ENCODE assay signal across 9 mouse cellular contexts in the genomic region with DNA sequence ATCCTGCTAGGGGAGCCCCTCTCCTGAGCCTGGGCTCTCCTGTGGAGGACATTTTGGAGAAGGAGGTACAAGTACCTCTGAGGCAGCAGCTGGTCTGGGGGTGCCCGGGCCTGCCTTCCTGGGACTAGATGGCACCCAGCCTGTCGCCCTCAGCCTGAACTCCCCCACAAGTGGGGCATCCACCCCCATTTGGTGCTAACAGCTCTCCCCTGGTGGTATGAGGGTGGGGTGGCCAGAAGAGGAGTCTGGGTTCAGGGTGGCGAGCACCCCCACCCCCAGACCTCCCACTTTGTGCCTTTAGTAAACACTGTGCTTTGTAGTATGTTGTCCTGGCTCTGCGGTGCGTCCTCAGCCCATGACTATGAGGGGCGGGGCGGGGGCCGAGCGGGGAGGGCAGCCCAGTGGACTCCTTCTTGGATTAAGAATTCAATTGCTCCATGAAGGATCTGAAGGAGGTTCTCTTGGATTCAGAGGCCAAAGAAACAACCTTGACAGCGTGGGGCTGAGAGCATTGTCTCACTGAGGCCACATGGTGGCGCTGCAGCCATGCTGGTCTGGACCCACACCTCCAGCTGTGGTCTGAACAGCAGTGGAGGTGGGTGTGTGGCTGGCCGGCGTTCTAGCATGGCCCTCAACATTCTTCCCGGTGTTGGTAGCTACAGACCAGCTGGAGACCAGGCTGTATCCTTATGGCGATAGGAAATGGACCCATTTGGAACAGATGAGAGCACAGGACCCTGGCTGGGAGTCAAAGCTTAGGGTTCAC. TPM values are rescaled to one million over a fixed set of nuclear protein-coding genes. Genes with fewer than 3 reads are reported as not detected.
DNase-seq lines count a peak whose midpoint lies in the region; ATAC-seq and TF ChIP-seq lines count a peak whose summit lies in the region.
"Had no signal": no experiment of that assay in that cellular context is flagged by ENCODE, and none has a peak within 500 bp of the region (broad histone marks: within the 10 kb centered on the region; RNA-seq: fewer than 3 reads in every experiment).

No protein-coding gene starts in this region.

- H3K4me3 ChIP-seq in cortical plate, adult 2 months (ENCODE audit: insufficient read depth, low read length): no peak overlapping the region
- H3K4me3 ChIP-seq in liver, embryonic 16.5 days (ENCODE audit: low read depth, low read length): no peak overlapping the region
- no peak overlapping the region for H3K4me3 ChIP-seq in neural tube, embryonic 12.5 days
- no peak overlapping the region for H3K4me3 ChIP-seq in testis, adult 2 months (ENCODE audit: control insufficient read depth, low read depth, low read length)
- H3K4me3 ChIP-seq: erythroblast, embryonic 14.5 days had no signal

- TF ChIP-seq POLR2A in cortical plate, adult 2 months (IDR thresholded peaks at IDR 0.05; ENCODE audit: extremely low read depth, insufficient read depth, low read length): no peak
- TF ChIP-seq POLR2A in testis, adult 2 months (IDR thresholded peaks at IDR 0.05; ENCODE audit: control insufficient read depth, low read depth, low read length): no peak

- peak; percentile 52 for DNase-seq in urinary bladder, adult 2 months (ENCODE audit: low spot score)
- DNase-seq in urinary bladder, postnatal 10 days (ENCODE audit: low spot score): no peak
- peak; percentile 68 for DNase-seq in kidney, adult 18-20 months

- no peak overlapping the region for H3K9ac ChIP-seq in liver, embryonic 16.5 days (ENCODE audit: low read depth, low read length)
- H3K9ac ChIP-seq in neural tube, embryonic 12.5 days: no peak overlapping the region

- ATAC-seq in granulocyte monocyte progenitor cell, adult 5-6 weeks (replicated peaks; ENCODE audit: poor library complexity, severe bottlenecking): peak; percentile 65
- 0 out of 2 replicates have a peak, but pooled peaks have one; percentile 19 for ATAC-seq in liver, embryonic 16.5 days (ENCODE audit: low read depth)
- ATAC-seq in neural tube, embryonic 12.5 days (ENCODE audit: low FRiP score, low read depth): peak; percentile 30; the same call in 1 of the 2 replicates

- 24% methylated on average over 15 of the region's 15 CpGs for WGBS in liver, embryonic 16.5 days (ENCODE audit: insufficient replicate concordance)
- 21% methylated on average over 15 of the region's 15 CpGs for WGBS in neural tube, embryonic 12.5 days

- H3K27me3 ChIP-seq in liver, embryonic 16.5 days (ENCODE audit: control insufficient read depth, insufficient read depth, low read depth, low read length): no peaks in the 10 kb centered on the region
- H3K27me3 ChIP-seq in neural tube, embryonic 12.5 days (replicated peaks): 0 out of 2 replicates have a peak, but pooled peaks cover 4% of the 10 kb centered on the region
- no peaks in the 10 kb centered on the region for H3K27me3 ChIP-seq in testis, adult 2 months (ENCODE audit: control insufficient read depth, insufficient read depth, low read length)

- H3K9me3 ChIP-seq in liver, embryonic 16.5 days (replicated peaks; ENCODE audit: control insufficient read depth, low read length): no peaks in the 10 kb centered on the region
- H3K9me3 ChIP-seq in neural tube, embryonic 12.5 days: no peaks in the 10 kb centered on the region

- no peak overlapping the region for H3K4me2 ChIP-seq in liver, embryonic 16.5 days (ENCODE audit: low read depth, low read length)
- H3K4me2 ChIP-seq in neural tube, embryonic 12.5 days (replicated peaks): no peak overlapping the region

- H3K36me3 ChIP-seq in liver, embryonic 16.5 days (ENCODE audit: control insufficient read depth, insufficient read depth): no peaks in the 10 kb centered on the region
- H3K36me3 ChIP-seq in neural tube, embryonic 12.5 days: no peaks in the 10 kb centered on the region
- H3K36me3 ChIP-seq in testis, adult 2 months (ENCODE audit: control insufficient read depth, insufficient read depth, low read length): no peaks in the 10 kb centered on the region

- H3K27ac ChIP-seq in cortical plate, adult 2 months (ENCODE audit: insufficient read depth, low read length): no peak overlapping the region
- no peak overlapping the region for H3K27ac ChIP-seq in liver, embryonic 16.5 days (ENCODE audit: low read length)
- no peak overlapping the region for H3K27ac ChIP-seq in neural tube, embryonic 12.5 days
- no peak overlapping the region for H3K27ac ChIP-seq in testis, adult 2 months (ENCODE audit: control insufficient read depth, insufficient read depth, low read depth, low read length)

- no peaks in the 10 kb centered on the region for H3K4me1 ChIP-seq in cortical plate, adult 2 months (ENCODE audit: control insufficient read depth, insufficient read depth, low read length)
- no peaks in the 10 kb centered on the region; the same call in none of the 2 replicates for H3K4me1 ChIP-seq in liver, embryonic 16.5 days (ENCODE audit: control insufficient read depth, low read depth, low read length)
- H3K4me1 ChIP-seq in neural tube, embryonic 12.5 days: peaks cover 33% of the 10 kb centered on the region
- peaks cover 10% of the 10 kb centered on the region for H3K4me1 ChIP-seq in testis, adult 2 months (ENCODE audit: control insufficient read depth, insufficient read depth, low read length)

- peak; percentile 93 for TF ChIP-seq CTCF in cortical plate, adult 2 months (IDR thresholded peaks at IDR 0.05; ENCODE audit: extremely low read depth, insufficient read depth, low read length)
- peak; percentile 96 for TF ChIP-seq CTCF in testis, adult 2 months (IDR thresholded peaks at IDR 0.05; ENCODE audit: control insufficient read depth, insufficient read depth, insufficient replicate concordance, low read depth, low read length)

RNA-seq across cellular contexts. Expression of a gene that starts 42.2 kb away (rescaled TPM):
- 28.5 and 36.2 TPM in 2 replicates for polyA plus RNA-seq in urinary bladder, adult 2 months (2012; rRNA removed)
- 1.5 and 2.1 TPM in 2 replicates for polyA plus RNA-seq in cortical plate, adult 2 months (2012; rRNA removed)
- total RNA-seq in granulocyte monocyte progenitor cell, adult 5-6 weeks (2014; fragmentation: Nextera tagmentation): 3.7 and 5.5 TPM in 2 replicates
- 2.7 and 4.9 TPM in 2 replicates for total RNA-seq in granulocyte monocyte progenitor cell, adult 5-6 weeks (2017)
- 0.47 and 0.84 TPM in 2 replicates for polyA plus RNA-seq in liver, embryonic 16.5 days (2015; fragmentation: Nextera tagmentation; extraction: Ambion mirVana)
- polyA plus RNA-seq in neural tube, embryonic 12.5 days (2016; fragmentation: Nextera tagmentation; extraction: Ambion mirVana): 12.9 and 13.9 TPM in 2 replicates
- 2.0 and 2.1 TPM in 2 replicates for polyA plus RNA-seq in testis, adult 2 months (2012; rRNA removed)

RNA-seq across cellular contexts. Expression of a gene that starts 55.5 kb away (rescaled TPM):
- 14.5 and 20.3 TPM in 2 replicates for polyA plus RNA-seq in urinary bladder, adult 2 months (2012; rRNA removed)
- 11.1 and 11.4 TPM in 2 replicates for polyA plus RNA-seq in cortical plate, adult 2 months (2012; rRNA removed)
- total RNA-seq in granulocyte monocyte progenitor cell, adult 5-6 weeks (2014; fragmentation: Nextera tagmentation): 6.7 and 9.4 TPM in 2 replicates
- 6.9 and 7.8 TPM in 2 replicates for total RNA-seq in granulocyte monocyte progenitor cell, adult 5-6 weeks (2017)
- polyA plus RNA-seq in liver, embryonic 16.5 days (2015; fragmentation: Nextera tagmentation; extraction: Ambion mirVana): 5.5 and 5.9 TPM in 2 replicates
- polyA plus RNA-seq in neural tube, embryonic 12.5 days (2016; fragmentation: Nextera tagmentation; extraction: Ambion mirVana): 3.8 and 4.5 TPM in 2 replicates
- 4.4 and 5.2 TPM in 2 replicates for polyA plus RNA-seq in testis, adult 2 months (2012; rRNA removed)
